Mouse (Mus musculus) layer of hippocampus, postnatal 10 days (tissue): ENCODE measurements at regions not wholly inside any gene's neighbourhood (a gene's known extent, or its start where the extent isn't known, plus 50 kb on each side); places are given as distances from the start of the nearest gene placed in this dataset.
"Not testable (repeated sequence)": the region's sequence is repeated elsewhere in the genome, so short reads cannot be mapped to it uniquely, and the experiment has no call there.

Source experiments
- DNase-seq, 2 experiments: peaks; one replicate each; pipeline ENCODE4 v3.0.0; 2021; ENCODE audit warnings: low spot score in 2 of 2

DNA sequence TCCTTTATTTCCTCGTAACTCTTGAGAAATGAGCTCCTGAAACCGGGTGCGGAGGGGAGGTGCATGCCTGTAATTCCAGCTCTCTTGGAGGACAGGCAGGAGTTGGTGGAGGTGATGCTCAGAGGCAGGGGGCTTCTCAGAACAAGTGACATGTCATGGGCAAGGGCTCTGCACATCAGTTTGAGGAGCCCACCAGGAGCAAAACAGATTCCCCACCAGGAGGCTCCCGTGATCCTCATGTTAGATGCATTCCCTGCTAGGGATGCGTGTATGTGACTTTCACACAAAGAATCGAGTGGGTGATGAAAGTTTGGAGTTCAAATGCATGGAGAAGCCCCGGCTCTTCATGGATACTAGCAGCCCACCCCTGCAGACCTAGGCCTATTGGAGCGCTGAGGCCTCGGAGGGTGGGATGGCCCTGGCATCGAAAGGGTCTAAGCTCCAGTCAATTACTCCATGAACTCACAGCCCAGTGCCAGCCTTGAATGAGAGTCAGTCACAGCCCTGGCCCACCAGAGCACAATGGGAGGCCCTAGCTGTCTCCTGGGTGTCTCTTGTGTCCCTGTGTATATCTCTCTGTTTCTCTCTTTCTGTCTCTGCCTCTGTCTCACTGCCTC lies 150.1 kb upstream of the A430005L14Rik start:
- peak; percentile 43 to 49 for DNase-seq

DNA sequence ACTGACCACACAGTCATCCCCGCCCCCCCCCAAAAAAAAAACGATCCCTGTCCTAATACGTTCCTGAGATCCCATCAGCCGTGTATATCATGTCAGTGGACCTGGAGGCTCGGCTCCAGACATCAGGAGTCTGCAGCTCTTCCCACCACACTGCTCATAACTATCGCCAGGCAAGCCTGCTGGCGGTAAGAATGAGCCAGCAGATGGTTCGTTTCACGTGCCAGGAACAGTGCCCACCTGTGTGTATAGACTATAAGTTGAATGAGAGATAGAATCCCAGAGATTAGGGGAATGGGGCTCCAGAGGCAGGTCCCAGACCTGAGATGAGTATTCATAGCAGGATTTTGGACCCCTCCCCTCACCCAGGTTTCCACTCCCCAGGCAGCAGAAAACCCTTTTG lies 144.2 kb upstream of the A430005L14Rik start:
- no peak for DNase-seq

DNA sequence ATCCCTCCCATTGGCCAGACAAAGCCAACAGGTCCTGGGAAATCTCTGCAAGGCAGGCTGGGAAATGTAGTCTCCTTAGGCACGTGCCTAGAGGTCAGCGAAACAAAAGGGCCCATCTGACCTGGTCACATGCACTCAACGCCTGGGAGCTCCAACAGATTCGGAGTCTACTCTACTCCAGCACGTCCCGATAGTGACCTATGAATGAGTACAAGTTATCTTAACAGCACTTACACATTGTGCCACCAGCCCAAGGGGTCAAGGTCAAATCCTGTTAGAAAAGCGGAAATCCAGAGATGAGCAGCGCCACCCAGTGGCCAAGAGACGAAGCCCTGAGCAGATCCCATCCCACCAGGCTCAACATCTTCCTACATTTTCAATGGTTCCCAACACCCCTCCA lies 129.1 kb upstream of the A430005L14Rik start:
- DNase-seq, result peak; percentile 25 to 35

DNA sequence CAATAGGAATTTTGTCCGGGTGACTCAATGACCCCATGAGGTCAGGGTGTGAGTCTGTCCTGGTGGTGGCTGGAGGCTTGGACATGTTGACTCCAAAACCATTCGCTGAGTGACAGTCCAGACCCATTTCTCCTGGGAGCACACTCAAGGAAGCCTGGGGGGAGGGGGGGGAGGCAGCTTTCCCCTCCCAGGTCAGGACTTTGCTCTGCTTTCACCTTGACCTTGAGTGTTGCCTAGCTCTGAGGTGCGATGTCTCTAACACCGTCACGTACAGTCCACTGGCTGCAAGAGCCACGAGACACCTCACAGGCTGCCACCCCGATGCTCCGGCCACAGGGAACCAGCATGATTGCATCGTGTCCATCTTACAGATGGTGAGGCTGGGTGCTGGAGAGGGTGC lies 127.3 kb upstream of the A430005L14Rik start:
- no peak for DNase-seq

DNA sequence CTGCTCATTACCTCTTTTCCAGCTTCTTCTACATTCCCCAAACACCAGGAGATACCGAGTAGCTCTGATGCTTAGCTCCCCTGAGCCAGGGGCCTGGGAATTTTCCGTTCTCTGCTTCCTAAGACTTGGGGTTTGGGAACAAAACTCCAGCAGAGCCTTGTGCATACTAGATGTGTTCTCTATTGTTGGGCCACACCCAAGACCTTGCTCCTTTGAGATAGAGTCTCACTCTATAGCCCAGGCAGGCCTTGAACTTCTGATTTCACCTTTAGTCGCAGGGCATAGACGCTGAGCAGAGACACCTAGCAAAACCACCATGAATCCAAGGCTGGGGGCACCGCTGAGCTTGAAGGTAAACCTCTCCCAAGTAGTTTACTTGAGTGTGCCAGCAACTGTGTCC lies 126.5 kb upstream of the A430005L14Rik start:
- DNase-seq, result no peak

DNA sequence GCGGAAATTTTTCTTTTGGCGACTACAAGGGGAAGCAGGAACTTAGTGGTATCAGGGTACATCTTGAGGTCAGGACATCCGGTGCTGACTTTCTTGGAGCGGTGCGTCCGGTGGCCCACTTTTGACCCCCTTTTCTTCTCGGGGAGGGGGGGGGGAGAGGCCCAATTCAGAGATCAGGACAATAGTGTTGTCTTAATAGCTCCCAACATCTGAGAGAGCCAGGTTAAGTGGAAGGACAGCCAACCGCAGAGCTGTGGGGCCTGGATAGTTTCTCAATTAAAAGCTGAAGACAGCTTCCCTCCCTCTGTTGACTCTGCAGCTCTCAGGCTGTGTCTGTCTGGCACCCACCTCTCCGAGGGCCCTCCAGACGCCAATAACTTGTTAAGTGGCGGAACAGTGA lies 125.8 kb upstream of the A430005L14Rik start:
- DNase-seq, result not testable (repeated sequence)

DNA sequence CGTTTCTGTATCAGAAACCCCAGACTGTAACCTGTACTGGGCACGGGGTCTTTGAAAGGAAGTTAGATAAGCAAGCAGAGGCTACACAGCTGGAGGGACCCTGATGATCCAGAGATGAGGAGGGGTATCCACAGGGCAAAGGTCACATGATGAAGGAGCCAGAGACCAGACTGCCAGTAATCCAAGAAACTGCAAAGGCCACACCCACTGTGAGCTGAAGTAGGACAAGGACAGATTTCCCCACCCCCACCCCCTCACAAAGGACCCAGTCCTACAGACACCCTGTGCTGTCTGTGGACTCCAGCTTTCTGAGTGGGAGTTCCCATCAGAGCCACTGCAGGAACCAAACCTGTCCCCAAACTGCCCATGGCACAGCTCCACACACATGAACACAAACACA lies 124.9 kb upstream of the A430005L14Rik start:
- no peak for DNase-seq

DNA sequence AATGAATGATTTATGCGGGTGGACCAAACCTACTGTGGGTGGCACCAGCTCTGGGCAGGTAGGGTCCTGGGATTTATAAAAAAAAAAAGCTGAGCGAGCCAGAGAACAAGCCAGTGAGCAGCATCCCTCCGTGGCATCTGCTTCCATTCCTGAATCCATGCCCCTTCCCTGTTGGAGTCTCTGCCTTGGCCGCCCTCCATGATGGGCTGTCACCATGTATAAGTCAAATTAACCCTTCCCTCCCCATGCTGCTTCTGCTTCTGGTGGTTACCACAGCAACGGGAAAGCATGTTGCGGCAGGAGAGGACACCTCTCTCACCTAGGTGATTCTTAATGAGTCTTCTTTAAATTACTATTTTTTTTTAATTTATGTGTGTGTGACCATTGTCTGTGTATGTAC lies 112.3 kb upstream of the A430005L14Rik start:
- DNase-seq, result no peak

DNA sequence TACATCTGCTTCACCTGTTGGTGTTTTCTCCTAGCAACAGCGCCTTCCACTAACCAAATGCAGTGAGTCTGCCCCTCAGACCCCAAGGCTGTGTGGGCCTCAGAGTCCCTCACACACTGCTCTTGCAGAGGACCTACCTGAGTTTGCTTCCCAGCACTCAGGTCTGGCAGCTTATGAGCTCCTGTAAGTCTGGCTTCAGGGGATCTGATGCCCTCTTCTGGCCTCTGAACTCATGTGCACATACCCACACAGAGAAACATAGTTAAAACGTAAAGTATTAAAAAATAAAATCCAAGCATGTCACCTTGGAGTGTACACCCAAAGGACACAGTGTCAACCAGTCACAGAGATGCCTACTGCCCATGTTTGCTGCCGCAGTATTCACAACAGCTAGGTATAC lies 108.8 kb upstream of the A430005L14Rik start:
- no peak for DNase-seq

DNA sequence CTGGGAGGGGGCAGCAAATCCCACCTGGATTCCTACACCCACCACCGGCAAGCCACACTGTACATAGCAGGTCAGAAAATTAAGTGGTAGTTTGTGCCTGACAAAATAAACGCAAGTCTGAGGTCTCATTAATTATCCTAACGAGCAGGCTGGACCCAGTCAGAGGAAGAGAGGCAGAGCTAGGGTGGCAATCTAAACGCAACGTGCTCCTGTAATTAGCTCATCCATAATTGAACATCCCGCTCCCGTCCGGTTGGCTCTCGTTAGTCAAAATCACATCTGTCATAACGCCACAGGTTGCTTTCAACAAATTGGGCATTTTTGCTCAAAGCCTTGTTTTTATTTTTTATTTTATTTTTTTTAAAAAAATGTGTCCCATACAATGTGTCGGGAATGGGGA lies 106.9 kb upstream of the A430005L14Rik start:
- DNase-seq, result no peak

DNA sequence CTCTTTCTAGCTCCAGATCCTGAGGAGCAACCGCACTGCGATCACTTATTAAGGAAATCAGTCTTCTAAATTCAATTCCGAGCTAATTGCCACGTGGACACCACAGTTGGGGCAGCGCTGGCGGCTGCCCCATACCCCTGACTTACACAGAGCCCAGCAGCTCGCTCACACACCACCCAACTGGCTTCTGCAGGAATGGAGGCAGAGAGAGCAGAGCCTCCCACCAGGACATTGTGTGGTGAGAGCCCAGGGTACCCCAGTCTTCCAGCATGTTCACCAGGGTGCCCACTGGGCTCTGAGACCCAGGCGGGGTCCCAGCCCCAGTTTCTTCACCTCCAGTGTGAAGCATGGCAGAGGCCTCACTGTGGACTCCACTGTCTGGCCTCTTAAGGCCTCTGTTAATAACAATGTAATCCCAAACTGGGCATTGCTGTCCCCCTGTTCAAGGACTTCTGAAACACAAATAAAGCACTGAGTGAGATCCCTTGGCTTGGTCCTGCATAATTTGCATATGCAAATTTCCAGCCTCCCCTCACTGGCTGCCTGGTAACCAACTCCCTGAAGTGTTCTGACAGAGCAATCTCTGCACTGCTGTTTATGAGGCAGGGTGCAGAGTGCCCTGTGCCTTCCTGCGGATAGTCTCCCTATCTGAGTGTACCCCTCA lies 102.8 kb upstream of the A430005L14Rik start:
- DNase-seq, result peak; percentile 16 to 26

DNA sequence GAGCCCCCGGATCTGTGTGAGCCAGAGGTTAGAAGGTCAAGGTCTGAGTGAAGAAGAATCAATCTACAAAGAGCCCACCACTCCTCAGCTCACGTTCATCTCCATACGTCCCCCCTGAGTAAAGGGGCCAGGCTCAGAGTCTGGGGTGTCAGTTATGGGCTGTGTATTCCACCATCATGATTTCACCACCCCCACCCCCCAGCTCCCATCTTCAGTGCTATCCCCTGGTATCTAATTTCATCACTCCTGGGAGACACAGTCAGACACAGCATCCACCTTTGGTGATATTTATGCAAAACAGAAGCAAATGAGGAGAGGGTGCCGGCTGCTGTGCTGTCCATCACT lies 102.3 kb upstream of the A430005L14Rik start:
- DNase-seq, result no peak

DNA sequence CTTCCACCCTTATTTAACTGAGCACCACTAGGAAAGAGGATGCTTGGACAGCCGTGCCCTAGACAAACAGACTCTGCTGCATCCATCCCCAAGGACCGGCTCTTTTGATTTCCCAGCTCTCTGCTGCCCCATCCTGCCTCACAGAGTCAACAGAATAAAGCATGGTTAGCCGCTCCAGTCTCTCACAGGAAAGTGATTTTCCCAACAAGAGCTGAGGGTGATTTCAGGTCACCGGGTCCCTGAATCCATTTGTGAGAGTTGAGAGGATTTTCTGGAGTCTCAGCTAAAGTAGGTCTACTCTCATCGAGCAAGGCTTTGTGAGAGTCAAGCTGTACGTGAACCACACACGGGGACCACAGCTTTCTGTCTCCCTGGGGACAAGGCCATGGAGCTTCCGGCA lies 95.6 kb upstream of the A430005L14Rik start:
- no peak for DNase-seq

DNA sequence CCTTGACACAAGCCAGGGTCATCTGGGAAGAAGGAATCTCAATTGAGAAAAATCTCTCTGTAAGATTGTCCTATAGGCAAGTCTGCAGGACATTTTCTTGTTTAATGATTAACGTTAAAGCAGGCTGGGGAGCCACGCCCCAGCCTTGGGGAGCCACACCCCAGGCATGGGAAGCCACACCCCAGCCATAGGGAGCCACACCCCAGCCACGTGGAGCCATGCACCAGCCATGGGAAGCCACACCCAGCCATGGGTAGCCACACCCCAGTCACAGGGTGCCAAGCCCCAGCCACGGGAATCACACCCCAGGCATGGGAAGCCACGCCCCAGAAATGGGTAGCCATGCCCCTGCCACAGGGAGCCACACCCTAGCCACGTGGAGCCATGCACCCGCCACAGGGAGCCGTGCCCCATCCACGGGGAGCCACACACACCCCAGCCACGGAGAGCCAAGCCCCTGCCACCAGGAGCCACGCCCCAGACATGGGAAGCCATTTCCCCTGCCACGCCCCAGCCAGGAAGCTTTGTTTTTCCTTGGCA lies 94.8 kb upstream of the A430005L14Rik start:
- DNase-seq, result no peak

DNA sequence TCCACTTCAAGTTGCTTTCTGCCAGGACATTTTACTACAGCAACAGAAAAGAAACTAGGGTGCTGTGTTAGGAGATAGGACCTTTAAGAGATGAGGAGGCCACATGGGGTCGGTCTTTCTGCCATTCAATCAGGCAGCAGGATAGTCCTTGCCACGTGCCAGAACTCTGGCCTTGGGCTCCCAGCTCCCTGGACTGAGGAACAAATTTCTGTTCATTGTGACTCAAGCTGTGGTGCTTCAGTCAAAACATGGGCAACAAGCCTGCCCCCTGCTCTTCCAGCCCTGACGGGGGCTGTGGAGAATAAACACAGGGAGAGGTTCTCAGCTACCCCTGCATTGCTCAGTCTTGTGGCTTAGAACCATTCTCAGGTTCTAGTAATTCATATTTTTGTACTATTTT lies 84.7 kb upstream of the A430005L14Rik start:
- DNase-seq, result no peak

DNA sequence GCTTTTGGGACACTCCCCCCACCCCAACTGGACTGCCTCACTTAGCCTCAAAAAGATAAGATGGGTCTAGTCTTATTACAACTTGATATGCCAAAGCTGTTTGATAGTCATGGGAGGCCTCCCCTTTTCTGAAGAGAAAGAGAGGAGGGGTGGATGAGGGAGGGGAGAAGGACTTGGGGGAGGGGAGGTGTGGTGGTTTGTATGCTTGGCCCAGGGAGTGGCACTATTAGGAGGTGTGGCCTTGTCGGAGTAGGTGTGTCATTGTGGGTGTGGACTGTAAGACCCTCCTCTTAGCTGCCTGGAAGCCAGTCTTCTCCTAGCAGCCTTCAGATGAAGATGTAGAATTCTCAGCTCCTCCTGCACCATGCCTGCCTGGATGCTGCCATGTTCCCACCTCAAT lies 82.0 kb upstream of the A430005L14Rik start:
- not testable (repeated sequence) for DNase-seq

DNA sequence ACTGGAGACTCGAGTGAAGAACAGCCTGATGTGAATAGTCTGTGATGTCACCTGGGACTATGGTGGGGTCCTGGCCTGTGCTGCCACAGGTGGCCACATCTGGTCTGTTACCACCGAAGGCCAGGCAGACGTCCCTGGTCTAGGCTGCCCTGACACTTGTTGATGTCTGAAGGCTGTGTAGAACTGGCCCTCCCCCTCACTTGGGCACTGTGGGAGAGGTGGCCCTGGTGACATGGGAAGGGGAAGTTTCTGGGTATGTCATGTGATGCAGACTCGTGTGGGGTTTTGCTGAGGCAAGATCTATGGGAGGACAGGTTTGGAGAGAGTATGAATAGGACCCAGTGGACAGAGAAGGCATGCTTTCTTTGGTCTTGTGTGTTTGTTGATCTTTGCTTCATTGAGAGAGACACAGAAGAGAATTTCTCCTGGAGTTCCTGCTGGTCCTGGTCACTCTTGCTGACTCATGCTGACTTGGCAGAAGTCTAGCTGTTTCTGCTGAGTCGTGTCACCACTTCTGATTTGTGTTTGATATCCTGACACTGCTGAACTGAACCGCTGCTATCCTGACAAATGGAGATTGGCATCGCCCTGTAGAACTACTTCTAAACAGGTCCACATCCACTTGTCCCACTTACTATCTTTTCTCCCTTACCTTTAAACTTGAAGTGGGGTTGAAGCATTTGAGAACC lies 79.9 kb upstream of the A430005L14Rik start:
- no peak for DNase-seq

DNA sequence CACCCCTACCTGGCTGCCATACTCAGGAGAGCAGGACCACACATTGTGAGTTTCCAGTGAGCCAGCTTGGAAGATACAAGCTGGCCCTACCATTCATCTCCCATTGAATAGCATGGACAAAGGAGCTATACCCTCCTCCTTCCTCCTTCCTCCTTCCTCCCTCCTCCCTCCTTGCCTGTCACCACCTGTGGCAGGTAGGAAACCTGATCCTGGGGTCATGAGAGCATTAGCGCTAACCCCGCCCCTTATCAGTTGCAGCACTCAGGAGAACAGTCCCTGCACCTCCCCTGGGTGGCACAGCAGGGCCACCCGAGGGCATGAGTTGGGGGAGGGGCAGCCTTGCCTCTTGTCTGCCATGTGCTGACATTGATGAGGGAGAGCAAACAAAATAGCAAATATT lies 74.0 kb upstream of the A430005L14Rik start:
- DNase-seq, result no peak

DNA sequence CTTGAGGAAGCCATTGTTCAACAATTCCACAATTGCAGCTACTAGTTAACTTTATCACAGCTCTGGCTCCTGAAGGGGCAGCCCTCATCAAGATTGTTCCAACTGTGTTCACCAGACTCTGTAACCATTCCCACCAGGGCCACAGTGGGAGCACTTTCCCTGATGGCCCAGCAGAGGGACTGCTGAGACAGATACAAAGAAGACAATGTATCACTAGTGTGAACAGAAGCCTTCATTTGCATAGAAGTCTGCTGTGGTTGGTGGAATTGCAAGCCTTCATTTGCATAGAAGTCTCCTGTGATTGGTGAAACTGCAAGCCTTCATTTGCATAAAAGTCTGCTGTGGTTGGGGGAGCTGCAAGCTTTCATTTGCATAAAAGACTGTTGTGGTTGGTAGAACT lies 73.0 kb upstream of the A430005L14Rik start:
- no peak for DNase-seq

DNA sequence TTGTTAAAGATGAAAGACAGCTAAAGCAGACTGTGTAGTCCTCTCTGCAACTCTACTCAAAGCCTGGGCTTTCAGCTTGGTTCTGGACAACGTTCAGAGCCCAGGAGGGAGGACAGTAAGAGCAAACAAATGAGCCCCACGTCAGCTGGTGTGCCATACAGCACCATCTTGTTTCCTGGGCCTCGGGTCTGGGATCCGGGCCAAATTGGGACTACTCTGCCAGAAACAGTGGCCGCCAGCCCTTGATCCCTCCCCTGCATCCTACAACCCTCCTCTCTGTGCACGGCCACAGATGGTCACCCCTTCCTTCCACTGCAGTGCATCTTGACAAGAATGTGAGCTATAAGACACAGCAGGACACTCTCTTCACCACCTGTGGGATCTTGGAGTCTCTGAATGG lies 71.2 kb upstream of the A430005L14Rik start:
- peak; percentile 37 to 59 for DNase-seq

DNA sequence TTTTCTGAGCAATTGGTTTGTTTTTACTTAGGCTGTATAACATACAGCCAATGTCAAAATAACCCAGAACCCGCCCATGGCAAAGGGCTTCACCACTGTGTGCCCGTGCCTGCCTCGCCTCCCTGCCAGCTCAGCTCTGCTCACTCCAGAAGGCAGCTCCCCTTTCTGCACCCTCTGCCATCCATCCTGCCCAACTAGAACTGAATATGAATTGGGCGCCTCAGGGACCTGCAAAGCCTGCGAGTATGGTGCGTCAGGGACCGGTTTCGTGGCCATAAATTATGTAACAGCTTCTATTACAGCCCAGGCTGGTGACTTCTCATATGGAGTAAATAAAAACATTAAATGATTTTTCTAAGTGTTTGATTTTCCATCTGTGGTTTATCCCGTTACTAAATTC lies 66.9 kb upstream of the A430005L14Rik start:
- no peak for DNase-seq

DNA sequence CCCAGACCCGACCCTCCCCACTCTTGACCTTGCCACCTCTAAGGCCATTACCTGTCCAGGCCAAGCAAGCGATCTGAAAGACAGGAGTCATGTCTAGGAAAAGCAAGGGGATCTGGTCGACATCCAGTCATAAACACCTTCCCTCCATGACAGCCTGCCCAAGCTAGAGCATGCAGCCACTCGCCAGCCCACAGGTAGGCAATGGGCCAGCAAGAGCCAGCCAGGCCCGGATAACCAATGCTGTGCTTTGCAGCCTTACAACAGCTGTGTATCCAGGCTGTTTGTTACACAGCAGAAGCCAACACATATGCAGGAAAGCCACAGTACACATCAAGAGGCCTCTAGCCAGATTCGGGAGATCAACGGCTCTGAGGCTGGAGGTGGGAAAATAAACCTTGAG lies 57.3 kb upstream of the A430005L14Rik start:
- DNase-seq, result peak; percentile 50

DNA sequence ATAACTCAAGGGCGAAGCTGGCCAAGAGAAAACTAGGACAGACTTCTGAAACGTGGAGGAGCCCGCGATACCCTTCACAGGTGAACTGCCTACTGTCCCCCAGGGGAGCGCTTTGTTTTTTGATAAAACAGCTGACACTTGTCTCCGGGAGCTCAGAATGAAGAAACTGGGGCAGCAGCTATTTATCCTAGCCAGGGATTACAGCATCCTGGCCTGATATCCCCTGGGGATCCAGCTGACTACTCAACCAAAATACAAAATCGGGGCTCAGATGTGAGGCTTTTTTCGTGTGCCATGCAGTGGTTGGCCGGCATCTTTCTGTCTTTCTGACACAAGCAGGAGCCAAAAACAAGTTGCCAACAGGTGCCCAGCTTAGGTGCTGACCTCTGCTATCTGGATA lies 52.0 kb upstream of the A430005L14Rik start:
- DNase-seq, result no peak
